Mouse (Mus musculus) limb, embryonic 13.5 days (tissue): ENCODE data around the gene Tmbim6. TPM values are rescaled to one million over a fixed set of nuclear protein-coding genes. Genes with fewer than 3 reads are reported as not detected.
A peak's percentile ranks its signal among the peaks of the same experiment; 100 is the strongest.
"Not testable (repeated sequence)": the region's sequence is repeated elsewhere in the genome, so short reads cannot be mapped to it uniquely, and the experiment has no call there.

ENCODE experiments used
- ATAC-seq: fragments of 200-750 bp; cut with Nextera tagmentation; 2 replicates; pipeline ENCODE4 v1.8.0; 2017; ENCODE audit warnings: low read depth, moderate number of reproducible peaks, moderate TSS enrichment; ENCODE audit not compliant: low FRiP score
- H3K27ac ChIP-seq: fragments of 300-500 bp; sonication (generic); 2 replicates; pipeline ENCODE4 v1.5.1; 2015; ENCODE audit warnings: inconsistent platforms, mild to moderate bottlenecking, moderate library complexity
- H3K27me3 ChIP-seq: fragments of 300-500 bp; sonication (generic); 2 replicates; pipeline ENCODE4 v1.6.1; 2015; ENCODE audit warnings: mild to moderate bottlenecking, inconsistent platforms
- H3K36me3 ChIP-seq: fragments of 300-500 bp; sonication (generic); 2 replicates; pipeline ENCODE4 v1.6.1; 2015; ENCODE audit warnings: inconsistent platforms, mild to moderate bottlenecking, moderate library complexity
- H3K4me1 ChIP-seq: fragments of 300-500 bp; sonication (generic); 2 replicates; pipeline ENCODE4 v1.6.1; 2015; ENCODE audit warnings: inconsistent platforms
- H3K4me2 ChIP-seq: fragments of 300-500 bp; sonication (generic); replicated peaks from 2 replicates; pipeline ENCODE4 v1.6.1; 2015; ENCODE audit warnings: inconsistent platforms, mild to moderate bottlenecking, moderate library complexity
- H3K4me3 ChIP-seq: fragments of 300-500 bp; sonication (generic); 2 replicates; pipeline ENCODE4 v1.5.1; 2015; ENCODE audit warnings: moderate library complexity, mild to moderate bottlenecking, inconsistent platforms
- H3K9ac ChIP-seq: fragments of 300-500 bp; sonication (generic); 2 replicates; pipeline ENCODE4 v1.6.1; 2015; ENCODE audit warnings: mild to moderate bottlenecking, inconsistent platforms
- H3K9me3 ChIP-seq: fragments of 300-500 bp; sonication (generic); 2 replicates; pipeline ENCODE4 v1.6.1; 2016; ENCODE audit warnings: inconsistent platforms
- WGBS: fragments of 180-500 bp; shearing (Covaris S2); methylation state at CpG from one replicate; pipeline ENCODE4 v1.1.7; 2015; 5-methylcytosine and 5-hydroxymethylcytosine counted together
- polyA plus RNA-seq: library from polyadenylated mRNA; unstranded; fragments of >200 nt; fragmentation: Nextera tagmentation; extraction: Ambion mirVana; gene quantifications from 2 replicates; pipeline ENCODE4 v1.2.1, GENCODE M21; 2015

Gene Tmbim6
- polyA plus RNA-seq, 1 experiment from 2014 or later, result 298 TPM

- Histone ChIP-seq H3K4me2 (peak overlapping the region; percentile 67), H3K27ac (peak overlapping the region; percentile 95; the same call in 1 of the 2 replicates), H3K27me3 (no peaks in the 10 kb centered on the region), H3K9ac (peak overlapping the region; percentile 92), H3K9me3 (no peaks in the 10 kb centered on the region), H3K4me3 (peak overlapping the region; percentile 80), H3K36me3 (0 out of 2 replicates have a peak, but pooled peaks cover 2% of the 10 kb centered on the region), H3K4me1 (peaks cover 33% of the 10 kb centered on the region)
- WGBS, result 40% methylated on average over 4 of the region's 4 CpGs
- no peak for ATAC-seq
Observed at GRCm38 (mm10) chr15:99368583-99369266, 24.0 kb upstream of the Tmbim6 start.

GRCm38 (mm10) chr15:99369391-99370171 is 23.1 kb upstream of the Tmbim6 start:
- no peaks in the 10 kb centered on the region for H3K9me3 ChIP-seq
- peak overlapping the region; percentile 80 for H3K4me3 ChIP-seq
- H3K4me1 ChIP-seq, result peaks cover 24% of the 10 kb centered on the region
- peak overlapping the region; percentile 92 for H3K9ac ChIP-seq
- 0 out of 2 replicates have a peak, but pooled peaks cover 2% of the 10 kb centered on the region for H3K36me3 ChIP-seq
- no peaks in the 10 kb centered on the region for H3K27me3 ChIP-seq
- peak overlapping the region; percentile 95 for H3K27ac ChIP-seq
- H3K4me2 ChIP-seq, result peak overlapping the region; percentile 67
- WGBS, result 2% methylated on average over 26 of the region's 39 CpGs
- peak; percentile 22 for ATAC-seq

GRCm38 (mm10) chr15:99370259-99370691 is 22.4 kb upstream of the Tmbim6 start, which contains the start of gene Fmnl3:
TSS of gene Fmnl3 (minus strand) at chr15:99370482.
- no peaks in the 10 kb centered on the region for H3K9me3 ChIP-seq
- no peaks in the 10 kb centered on the region for H3K27me3 ChIP-seq
- H3K36me3 ChIP-seq, result no peaks in the 10 kb centered on the region
- peak; percentile 95 for ATAC-seq
- H3K27ac ChIP-seq, result peak within 1 kb of the TSS; percentile 95
- WGBS, result under 1% methylated on average over 39 of the region's 48 CpGs
- peak within 1 kb of the TSS; percentile 67 for H3K4me2 ChIP-seq
- peak within 1 kb of the TSS; percentile 92 for H3K9ac ChIP-seq
- peaks cover 19% of the 10 kb centered on the region for H3K4me1 ChIP-seq
- peak within 1 kb of the TSS; percentile 80 for H3K4me3 ChIP-seq

- no peak overlapping the region for H3K9ac ChIP-seq
- ATAC-seq, result no peak
Observed at GRCm38 (mm10) chr15:99371526-99372340, 20.9 kb upstream of the Tmbim6 start.

GRCm38 (mm10) chr15:99372761-99373160 is 19.9 kb upstream of the Tmbim6 start:
- H3K4me2 ChIP-seq, result no peak overlapping the region
- H3K27ac ChIP-seq, result no peak overlapping the region
- no peak overlapping the region for H3K9ac ChIP-seq
- H3K27me3 ChIP-seq, result no peaks in the 10 kb centered on the region
- no peak for ATAC-seq
- no peaks in the 10 kb centered on the region for H3K9me3 ChIP-seq
- no peak overlapping the region for H3K4me3 ChIP-seq
- H3K4me1 ChIP-seq, result peaks cover 19% of the 10 kb centered on the region
- no peaks in the 10 kb centered on the region for H3K36me3 ChIP-seq
- WGBS, result 83% methylated on average over 9 of the region's 9 CpGs

More at GRCm38 (mm10) chr15:99371526-99372340, 20.9 kb upstream of the Tmbim6 start:
- Histone ChIP-seq H3K9me3 (no peaks in the 10 kb centered on the region), H3K4me1 (peaks cover 19% of the 10 kb centered on the region), H3K36me3 (no peaks in the 10 kb centered on the region), H3K4me3 (no peak overlapping the region), H3K27ac (no peak overlapping the region), H3K4me2 (no peak overlapping the region), H3K27me3 (no peaks in the 10 kb centered on the region)
- 84% methylated on average over 7 of the region's 7 CpGs for WGBS

GRCm38 (mm10) chr15:99375036-99375435 is 17.6 kb upstream of the Tmbim6 start:
- ATAC-seq, result no peak
- Histone ChIP-seq H3K9ac (no peak overlapping the region), H3K4me2 (no peak overlapping the region), H3K4me1 (0 out of 2 replicates have a peak, but pooled peaks cover 3% of the 10 kb centered on the region), H3K27ac (no peak overlapping the region), H3K4me3 (no peak overlapping the region), H3K9me3 (peaks cover 6% of the 10 kb centered on the region), H3K36me3 (no peaks in the 10 kb centered on the region), H3K27me3 (no peaks in the 10 kb centered on the region)
- WGBS, result 86% methylated on average over 5 of the region's 5 CpGs

GRCm38 (mm10) chr15:99375581-99375980 is 17.1 kb upstream of the Tmbim6 start:
- Histone ChIP-seq H3K4me3 (no peak overlapping the region), H3K9me3 (peaks cover 6% of the 10 kb centered on the region), H3K36me3 (no peaks in the 10 kb centered on the region), H3K27me3 (no peaks in the 10 kb centered on the region), H3K27ac (no peak overlapping the region), H3K9ac (no peak overlapping the region), H3K4me2 (no peak overlapping the region), H3K4me1 (0 out of 2 replicates have a peak, but pooled peaks cover 2% of the 10 kb centered on the region)
- no peak for ATAC-seq
- 88% methylated on average over 3 of the region's 3 CpGs for WGBS

- H3K9ac ChIP-seq, result no peak overlapping the region
- H3K27ac ChIP-seq, result no peak overlapping the region
- H3K4me1 ChIP-seq, result no peaks in the 10 kb centered on the region
- H3K4me2 ChIP-seq, result no peak overlapping the region
- no peaks in the 10 kb centered on the region for H3K36me3 ChIP-seq
- no peak for ATAC-seq
- no peak overlapping the region for H3K4me3 ChIP-seq
- H3K9me3 ChIP-seq, result peaks cover 6% of the 10 kb centered on the region
- H3K27me3 ChIP-seq, result no peaks in the 10 kb centered on the region
- WGBS, result 88% methylated on average over 5 of the region's 5 CpGs
Observed at GRCm38 (mm10) chr15:99376240-99376639, 16.4 kb upstream of the Tmbim6 start.

GRCm38 (mm10) chr15:99382893-99383292 is 9.8 kb upstream of the Tmbim6 start:
- H3K9ac ChIP-seq, result no peak overlapping the region
- H3K27me3 ChIP-seq, result no peaks in the 10 kb centered on the region
- no peak overlapping the region for H3K4me2 ChIP-seq
- no peak overlapping the region for H3K4me3 ChIP-seq
- H3K27ac ChIP-seq, result no peak overlapping the region
- no peak for ATAC-seq
- peaks cover 11% of the 10 kb centered on the region for H3K4me1 ChIP-seq
- H3K9me3 ChIP-seq, result peaks cover 6% of the 10 kb centered on the region
- no peaks in the 10 kb centered on the region for H3K36me3 ChIP-seq

GRCm38 (mm10) chr15:99384071-99384470 is 8.6 kb upstream of the Tmbim6 start:
- 11% methylated on average over 6 of the region's 6 CpGs for WGBS
- Histone ChIP-seq H3K27me3 (no peaks in the 10 kb centered on the region), H3K9me3 (no peaks in the 10 kb centered on the region), H3K9ac (no peak overlapping the region), H3K4me3 (no peak overlapping the region), H3K27ac (no peak overlapping the region), H3K4me2 (0 out of 2 replicates have a peak overlapping the region, but pooled peaks have one; percentile 7), H3K36me3 (no peaks in the 10 kb centered on the region), H3K4me1 (peaks cover 11% of the 10 kb centered on the region)
- ATAC-seq, result no peak

GRCm38 (mm10) chr15:99386110-99386509 is 6.6 kb upstream of the Tmbim6 start:
- ATAC-seq, H3K9ac ChIP-seq, H3K36me3 ChIP-seq, H3K4me3 ChIP-seq, H3K27ac ChIP-seq, H3K9me3 ChIP-seq, H3K4me2 ChIP-seq, H3K27me3 ChIP-seq: not testable (repeated sequence)
- H3K4me1 ChIP-seq, result peaks cover 11% of the 10 kb centered on the region
- WGBS, result 75% methylated on average over 3 of the region's 3 CpGs
